Mouse (Mus musculus) gastrocnemius, adult 2 months (tissue): ENCODE measurements at regions not wholly inside any gene's neighbourhood (a gene's known extent, or its start where the extent isn't known, plus 50 kb on each side); places are given as distances from the start of the nearest gene placed in this dataset.

Experiments
- DNase-seq: peaks from one replicate; pipeline ENCODE4 v3.0.0; 2022
- H3K27ac ChIP-seq: fragments of 200-600 bp; 2 replicates; pipeline ENCODE4 v1.8.1; 2022; ENCODE audit warnings: mild to moderate bottlenecking
- H3K4me3 ChIP-seq: fragments of 200-600 bp; 2 replicates; pipeline ENCODE4 v1.8.1; 2022; ENCODE audit warnings: mild to moderate bottlenecking, moderate library complexity
- CTCF ChIP-seq: fragments of 200-600 bp; IDR thresholded peaks from 2 replicates; pipeline ENCODE4 v1.8.1; 2022; ENCODE audit warnings: antibody characterized with exemption, mild to moderate bottlenecking, moderate library complexity
- intact Hi-C: fragments of 180-260 bp; cut with DNase I; formaldehyde crosslinking; loops from one replicate; pipeline ENCODE4 v1.15.1; 2025

GRCm38 (mm10) chr15:64535160-64535559, 282.3 kb upstream of the Gm21798 start:
- TF ChIP-seq CTCF, result no peak
- H3K4me3 ChIP-seq, result no peak overlapping the region
- intact Hi-C loops, result no loop called here
- peak overlapping the region; percentile 71 for H3K27ac ChIP-seq
- peak; percentile 40 for DNase-seq

- no peak overlapping the region for H3K4me3 ChIP-seq
- intact Hi-C loops, result no loop called here
- peak overlapping the region; percentile 84 for H3K27ac ChIP-seq
- no peak for DNase-seq
- no peak for TF ChIP-seq CTCF
These were observed 276.1 kb upstream of the Gm21798 start for GRCm38 (mm10) chr15:64541395-64541794.

- DNase-seq, result peak; percentile 29
- peak overlapping the region; percentile 84 for H3K27ac ChIP-seq
- TF ChIP-seq CTCF, result no peak
- H3K4me3 ChIP-seq, result no peak overlapping the region
- intact Hi-C loops, result no loop called here
These were observed 275.1 kb upstream of the Gm21798 start for GRCm38 (mm10) chr15:64542250-64542901.

GRCm38 (mm10) chr15:64542908-64543307, 274.6 kb upstream of the Gm21798 start:
- intact Hi-C loops, result no loop called here
- no peak for DNase-seq
- no peak for TF ChIP-seq CTCF
- Histone ChIP-seq H3K27ac (peak overlapping the region; percentile 84), H3K4me3 (no peak overlapping the region)

- no peak for DNase-seq
- intact Hi-C loops, result no loop called here
- H3K27ac ChIP-seq, result no peak overlapping the region
- no peak for TF ChIP-seq CTCF
- H3K4me3 ChIP-seq, result no peak overlapping the region
These were observed 271.5 kb upstream of the Gm21798 start for GRCm38 (mm10) chr15:64546035-64546434.

GRCm38 (mm10) chr15:64557540-64557939, 260.0 kb upstream of the Gm21798 start:
- Histone ChIP-seq H3K4me3 (no peak overlapping the region), H3K27ac (no peak overlapping the region)
- no peak for DNase-seq
- TF ChIP-seq CTCF, result no peak
- intact Hi-C loops, result no loop called here

GRCm38 (mm10) chr15:64558220-64558619, 259.3 kb upstream of the Gm21798 start:
- Histone ChIP-seq H3K27ac (no peak overlapping the region), H3K4me3 (no peak overlapping the region)
- TF ChIP-seq CTCF, result no peak
- DNase-seq, result no peak
- intact Hi-C loops, result no loop called here

GRCm38 (mm10) chr15:64562431-64563111, 254.9 kb upstream of the Gm21798 start:
- no peak for TF ChIP-seq CTCF
- H3K27ac ChIP-seq, result no peak overlapping the region
- H3K4me3 ChIP-seq, result no peak overlapping the region
- intact Hi-C loops, result no loop called here
- DNase-seq, result no peak

GRCm38 (mm10) chr15:64564703-64565102, 252.8 kb upstream of the Gm21798 start:
- no peak for TF ChIP-seq CTCF
- intact Hi-C loops, result no loop called here
- no peak for DNase-seq

GRCm38 (mm10) chr15:64576891-64577535, 240.5 kb upstream of the Gm21798 start:
- DNase-seq, result no peak
- no peak for TF ChIP-seq CTCF
- intact Hi-C loops, result no loop called here
- H3K27ac ChIP-seq, result no peak overlapping the region
- H3K4me3 ChIP-seq, result no peak overlapping the region

More at GRCm38 (mm10) chr15:64564703-64565102, 252.8 kb upstream of the Gm21798 start:
- Histone ChIP-seq H3K4me3 (no peak overlapping the region), H3K27ac (no peak overlapping the region)

GRCm38 (mm10) chr15:64578991-64579390, 238.5 kb upstream of the Gm21798 start:
- DNase-seq, result no peak
- Histone ChIP-seq H3K4me3 (no peak overlapping the region), H3K27ac (no peak overlapping the region)
- TF ChIP-seq CTCF, result no peak
- intact Hi-C loops, result no loop called here

GRCm38 (mm10) chr15:64580481-64580880, 237.0 kb upstream of the Gm21798 start:
- no peak for DNase-seq
- TF ChIP-seq CTCF, result no peak
- no peak overlapping the region for H3K4me3 ChIP-seq
- no peak overlapping the region for H3K27ac ChIP-seq
- intact Hi-C loops, result no loop called here

- intact Hi-C loops, result no loop called here
- no peak overlapping the region for H3K4me3 ChIP-seq
- no peak for TF ChIP-seq CTCF
- DNase-seq, result no peak
- no peak overlapping the region for H3K27ac ChIP-seq
These were observed 236.4 kb upstream of the Gm21798 start for GRCm38 (mm10) chr15:64581046-64581445.
